Mouse (Mus musculus) liver, embryonic 14.5 days (tissue): ENCODE results near the gene Mctp1.

Experiments used
- CTCF ChIP-seq: IDR thresholded peaks from 2 replicates; pipeline ENCODE4 v1.5.1; 2016; ENCODE audit warnings: antibody characterized with exemption, low read depth, control low read depth
- EP300 ChIP-seq: IDR thresholded peaks from 2 replicates; pipeline ENCODE4 v1.6.1; 2016; ENCODE audit warnings: antibody characterized with exemption, low read depth

DNA sequence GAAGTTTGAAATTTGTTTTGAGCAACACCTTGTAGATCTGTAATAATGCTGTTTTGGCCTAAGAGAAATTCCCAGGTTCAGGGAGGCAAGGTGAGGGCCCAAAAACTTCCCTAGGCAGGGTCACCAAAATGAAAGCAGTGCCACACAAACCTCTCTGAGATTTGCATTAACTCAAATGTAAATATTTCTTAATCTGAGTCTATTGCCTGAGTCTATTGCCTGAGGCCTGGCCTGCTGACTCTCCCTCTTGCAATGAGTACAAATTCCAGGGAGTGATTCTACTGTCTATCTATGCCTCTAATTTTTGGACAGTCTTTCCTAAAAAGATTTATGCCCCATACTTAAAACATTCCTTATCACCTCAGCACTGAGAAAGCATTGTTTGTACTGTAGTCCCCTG is 143.0 kb downstream of the Mctp1 start:
- TF ChIP-seq CTCF (no peak), EP300 (no peak)
